Mouse (Mus musculus): ENCODE data around the gene Bcar3.

DNA sequence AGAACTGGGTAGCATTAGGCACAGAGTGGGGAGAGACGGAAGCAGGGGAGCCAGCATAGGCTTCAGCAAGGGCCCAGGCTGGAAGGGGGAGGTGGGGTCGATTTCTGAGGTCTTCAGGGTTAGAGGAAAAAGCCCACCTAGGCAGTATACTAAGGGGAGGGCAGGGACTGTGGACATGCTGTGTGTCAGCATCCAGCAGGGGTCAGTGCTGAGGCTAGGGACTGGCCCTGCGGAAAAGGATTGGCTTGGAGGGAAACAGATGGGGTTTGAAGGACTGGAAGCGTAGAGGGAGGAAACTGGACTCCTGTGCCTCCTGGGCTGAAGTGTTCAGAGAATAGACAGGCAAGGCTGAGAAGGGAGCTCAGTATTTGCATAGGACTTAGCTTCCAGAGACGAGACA lies 215.1 kb downstream of the Bcar3 start:
- peak; percentile 87 for TF ChIP-seq CTCF (IDR thresholded peaks at IDR 0.05; ENCODE audit: low read depth, low read length)
- TF ChIP-seq POLR2A (IDR thresholded peaks at IDR 0.05; ENCODE audit: insufficient read depth, low read length), result no peak
